Mouse (Mus musculus) inflammation-experienced regulatory T-cells (primary cell): Measurements from ENCODE around the gene Cd109. TPM values are rescaled to one million over a fixed set of nuclear protein-coding genes. Genes with fewer than 3 reads are reported as not detected.

Source experiments
- polyA plus RNA-seq, 2 experiments: library from polyadenylated mRNA; unstranded; fragments of 100-300 nt; shearing (Covaris generic); gene quantifications; one replicate each; pipeline ENCODE4 v1.2.1; 2017

The Cd109 gene
- 1 to 10 TPM in 1 of 2 experiments, under 1 TPM in 1; 0.28 to 1.6 TPM for polyA plus RNA-seq

DNA sequence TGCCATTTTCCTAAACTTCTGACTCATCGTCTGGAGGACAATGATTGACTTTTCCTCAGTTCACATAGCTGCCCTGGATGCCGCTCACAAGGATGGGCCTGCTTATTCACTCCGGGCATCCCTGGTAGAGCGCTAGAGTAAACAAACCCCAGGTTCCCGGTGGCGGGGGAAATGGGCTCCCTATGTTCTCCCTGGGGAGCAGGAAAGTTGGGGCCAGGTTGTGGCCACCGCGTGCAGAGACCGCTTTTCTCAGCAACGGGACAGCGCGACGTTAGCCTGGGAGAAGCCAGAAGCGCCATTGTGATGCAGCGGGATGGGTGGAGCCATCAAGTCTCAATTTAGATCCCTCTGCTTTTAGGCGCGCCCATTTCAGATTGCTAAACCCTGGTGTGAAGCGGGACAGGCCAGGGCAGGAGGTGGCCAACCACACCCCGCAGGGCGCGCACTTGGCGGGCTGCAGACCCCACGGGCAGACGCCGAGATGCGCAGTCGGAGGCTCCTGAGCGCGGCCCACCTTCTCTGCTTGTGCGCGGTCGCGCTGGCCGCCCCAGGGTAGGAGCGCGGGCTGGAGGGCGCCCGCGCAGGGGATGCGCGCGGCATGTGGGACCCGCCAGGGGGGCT is at the start of gene Cd109:
Cd109 (plus strand) TSS at position 146 of the 621 bp plus-strand sequence.

DNA sequence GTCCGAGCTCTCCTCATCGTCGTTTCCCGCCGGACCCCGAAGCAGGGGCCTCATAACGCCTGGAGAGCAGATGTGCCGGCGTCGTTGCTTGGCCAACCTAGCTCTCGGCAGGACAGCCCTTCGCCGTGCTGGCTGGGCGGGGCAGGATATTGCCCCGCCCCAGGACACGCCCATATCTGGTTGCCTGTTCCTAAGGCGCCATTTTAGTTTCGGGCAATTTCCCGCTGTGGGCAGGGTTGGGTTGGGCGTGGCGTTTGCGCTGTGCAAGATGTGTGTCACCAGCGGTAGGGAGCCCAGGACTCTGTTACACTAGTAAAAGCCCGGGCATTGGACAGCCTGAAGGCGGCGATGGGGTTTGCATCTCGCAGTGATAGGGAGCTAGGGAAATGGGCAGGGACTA is 27.4 kb upstream of the Cd109 start, which contains the start of gene Slc17a5:
Slc17a5 (minus strand) TSS at position 128 of the 400 bp plus-strand sequence.

Other genes starting within 250 kb of the Cd109 start
- gene Dppa5a, start 247.4 kb upstream of the Cd109 start, polyA plus RNA-seq, result not detected
- gene Ooep, start 236.8 kb upstream of the Cd109 start, polyA plus RNA-seq, result 1 to 10 TPM in 1 of 2 experiments, under 1 TPM in 1; 0.23 to 1.2 TPM
- 10 to 100 TPM in 1 of 2 experiments, 1 to 10 TPM in 1; 5.5 to 15.1 TPM for gene Ddx43, start 219.8 kb upstream of the Cd109 start, polyA plus RNA-seq
- 10 to 100 TPM in 1 of 2 experiments, 1 to 10 TPM in 1; 3.7 to 10.9 TPM for gene Cgas, start 172.3 kb upstream of the Cd109 start, polyA plus RNA-seq
- gene Mto1, start 167.3 kb upstream of the Cd109 start, polyA plus RNA-seq, result 10 to 100 TPM; 27.3 to 35.9 TPM
- gene Gm17324, start 166.8 kb upstream of the Cd109 start, polyA plus RNA-seq, result 1 to 10 TPM in 1 of 2 experiments, under 1 TPM in 1; 0.53 to 2.7 TPM
- gene Eef1a1, start 126.4 kb upstream of the Cd109 start, polyA plus RNA-seq, result 1,000 to 10,000 TPM; 3,945 to 4,761 TPM
- 10 to 100 TPM; 12.1 to 13.9 TPM for gene Slc17a5, start 27.5 kb upstream of the Cd109 start, polyA plus RNA-seq